Mouse (Mus musculus) heart, postnatal 0 days (tissue): ENCODE data around the gene Calml3. TPM values are rescaled to one million over a fixed set of nuclear protein-coding genes. Genes with fewer than 3 reads are reported as not detected.

Source experiments
- ATAC-seq: fragments of 200-750 bp; cut with Nextera tagmentation; 2 replicates; pipeline ENCODE4 v1.8.0; 2017; ENCODE audit warnings: low read depth, moderate number of reproducible peaks, moderate library complexity; ENCODE audit not compliant: insufficient read depth
- DNase-seq: peaks from one replicate; pipeline ENCODE4 v3.0.0-alpha.2; 2016; ENCODE audit warnings: low spot score
- H3K27ac ChIP-seq: fragments of 300-500 bp; sonication (generic); 2 replicates; pipeline ENCODE4 v1.5.1; 2014; ENCODE audit warnings: low read depth, mild to moderate bottlenecking
- H3K27me3 ChIP-seq: fragments of 300-500 bp; sonication (generic); 2 replicates; pipeline ENCODE4 v1.6.1; 2014; ENCODE audit warnings: low read length, mixed read lengths; ENCODE audit not compliant: control insufficient read depth, insufficient read depth
- H3K36me3 ChIP-seq: fragments of 300-500 bp; sonication (generic); replicated peaks from 2 replicates; pipeline ENCODE4 v1.6.1; 2014; ENCODE audit warnings: low read length, mixed read lengths; ENCODE audit not compliant: control insufficient read depth, insufficient read depth
- H3K4me1 ChIP-seq: fragments of 300-500 bp; sonication (generic); 2 replicates; pipeline ENCODE4 v1.6.1; 2014; ENCODE audit warnings: antibody characterized with exemption; ENCODE audit not compliant: control insufficient read depth, insufficient read depth
- H3K4me2 ChIP-seq: fragments of 300-500 bp; sonication (generic); 2 replicates; pipeline ENCODE4 v1.6.1; 2014; ENCODE audit warnings: low read depth, mild to moderate bottlenecking, low read length, moderate library complexity
- H3K4me3 ChIP-seq: fragments of 300-500 bp; sonication (generic); 2 replicates; pipeline ENCODE4 v1.5.1; 2014; ENCODE audit warnings: low read depth, low read length
- H3K9ac ChIP-seq: fragments of 300-500 bp; sonication (generic); replicated peaks from 2 replicates; pipeline ENCODE4 v1.6.1; 2014; ENCODE audit warnings: low read depth, low read length, mixed read lengths
- H3K9me3 ChIP-seq: fragments of 300-500 bp; sonication (generic); replicated peaks from 2 replicates; pipeline ENCODE4 v1.6.1; 2016; ENCODE audit warnings: low read length; ENCODE audit not compliant: control insufficient read depth
- CTCF ChIP-seq: IDR thresholded peaks from 2 replicates; pipeline ENCODE4 v1.5.1; 2016; ENCODE audit warnings: antibody characterized with exemption, control low read depth, low read depth
- EP300 ChIP-seq: IDR thresholded peaks from 2 replicates; pipeline ENCODE4 v1.6.1; 2016; ENCODE audit warnings: antibody characterized with exemption, low read depth
- WGBS: fragments of 180-500 bp; shearing (Covaris S2); extraction: QIAGEN DNeasy Blood & Tissue Kit; methylation state at CpG from one replicate; pipeline ENCODE4 v1.1.7; 2014; 5-methylcytosine and 5-hydroxymethylcytosine counted together
- polyA plus RNA-seq: library from polyadenylated mRNA; unstranded; fragments of >200 nt; fragmentation: Nextera tagmentation; extraction: Ambion mirVana; gene quantifications from 2 replicates; pipeline ENCODE4 v1.2.1, GENCODE M21; 2015
- total RNA-seq: library from RNA; depleted of rRNA; stranded (reverse); fragments of >200 nt; gene quantifications from 2 replicates; pipeline ENCODE4 v1.2.3, GENCODE M21; 2014; ENCODE audit warnings: low replicate concordance; rRNA removed

Calml3 gene
- total and polyA plus RNA-seq, 2 experiments from 2014 or later = not detected

DNA sequence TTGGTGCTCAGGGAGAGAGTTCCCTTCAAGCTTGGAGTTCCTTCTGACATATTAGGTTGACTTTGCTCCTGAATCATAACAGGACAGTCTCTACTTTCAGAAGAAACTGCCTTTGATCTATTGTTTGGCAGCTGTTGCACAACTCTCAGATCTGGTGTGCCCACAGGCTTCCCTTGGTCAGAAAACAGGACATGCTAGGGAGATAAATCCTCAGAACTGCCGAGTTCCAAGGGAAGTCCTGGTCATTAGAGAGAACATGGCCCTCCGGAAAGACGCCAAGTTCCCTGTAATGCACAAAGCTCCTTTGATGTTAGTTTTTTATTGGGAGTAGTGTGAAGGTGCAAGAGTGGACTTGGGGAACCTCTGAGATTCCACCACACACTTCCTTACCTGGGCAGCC is 35.5 kb downstream of the Calml3 start:
- TF ChIP-seq EP300 = no peak
- TF ChIP-seq CTCF = no peak
- Histone ChIP-seq H3K27ac (no peak overlapping the region), H3K4me1 (no peaks in the 10 kb centered on the region), H3K4me2 (no peak overlapping the region), H3K9me3 (no peaks in the 10 kb centered on the region), H3K36me3 (no peaks in the 10 kb centered on the region), H3K27me3 (no peaks in the 10 kb centered on the region), H3K4me3 (no peak overlapping the region), H3K9ac (no peak overlapping the region)
- ATAC-seq (no peak), DNase-seq (no peak)
- 52% methylated on average over 3 of the region's 3 CpGs for WGBS

DNA sequence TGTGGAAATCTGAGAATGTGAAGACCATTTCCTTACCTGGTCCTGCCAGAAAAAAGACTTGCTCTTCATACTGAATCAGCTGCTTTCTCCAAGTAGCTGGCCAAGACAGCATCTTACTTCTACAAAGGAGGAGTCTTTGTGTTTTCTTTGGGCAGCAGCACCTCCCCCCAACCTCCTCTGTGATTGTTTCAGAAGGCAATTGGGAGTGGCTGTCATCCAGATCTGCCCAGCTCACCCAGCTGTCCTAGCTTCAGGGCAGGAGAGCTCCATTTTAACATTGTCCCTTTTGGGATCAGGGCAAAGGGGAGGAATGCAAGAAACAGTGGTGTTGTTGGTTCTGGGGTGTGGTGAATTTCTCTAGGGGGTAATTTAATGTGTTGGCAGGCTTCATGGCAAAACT is 37.0 kb downstream of the Calml3 start:
- no peak for TF ChIP-seq EP300
- no peak for TF ChIP-seq CTCF
- no peak for DNase-seq
- H3K27me3 ChIP-seq = no peaks in the 10 kb centered on the region
- H3K9ac ChIP-seq = no peak overlapping the region
- no peak overlapping the region for H3K4me2 ChIP-seq
- H3K9me3 ChIP-seq = no peaks in the 10 kb centered on the region
- H3K27ac ChIP-seq = no peak overlapping the region
- no peaks in the 10 kb centered on the region for H3K36me3 ChIP-seq
- no peaks in the 10 kb centered on the region for H3K4me1 ChIP-seq
- H3K4me3 ChIP-seq = no peak overlapping the region
- ATAC-seq = no peak

DNA sequence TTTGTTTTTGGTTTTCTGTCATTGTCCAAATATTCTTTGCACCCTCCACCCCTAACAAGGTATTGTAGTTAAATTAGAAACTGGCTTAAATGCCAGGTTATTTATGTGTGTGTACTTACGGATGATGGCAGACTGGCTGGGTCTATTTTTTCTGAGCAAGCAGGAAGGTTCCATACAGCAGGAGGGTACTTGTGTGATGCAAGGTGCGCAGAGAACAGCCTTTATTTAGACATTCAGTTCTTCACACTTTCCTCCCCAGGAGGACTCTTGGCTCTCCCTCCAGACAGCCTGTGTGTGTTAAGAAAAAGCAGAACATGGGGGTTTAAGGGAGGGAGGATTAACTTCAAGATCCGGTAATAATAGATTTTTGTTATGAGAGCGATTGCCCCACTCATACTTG is 38.3 kb downstream of the Calml3 start:
- TF ChIP-seq CTCF (no peak), EP300 (no peak)
- Histone ChIP-seq H3K4me1 (no peaks in the 10 kb centered on the region), H3K9ac (no peak overlapping the region), H3K27me3 (no peaks in the 10 kb centered on the region), H3K9me3 (no peaks in the 10 kb centered on the region), H3K27ac (no peak overlapping the region), H3K36me3 (no peaks in the 10 kb centered on the region), H3K4me3 (no peak overlapping the region), H3K4me2 (no peak overlapping the region)
- ATAC-seq (no peak), DNase-seq (no peak)
- WGBS = 84% methylated on average over 4 of the region's 4 CpGs

DNA sequence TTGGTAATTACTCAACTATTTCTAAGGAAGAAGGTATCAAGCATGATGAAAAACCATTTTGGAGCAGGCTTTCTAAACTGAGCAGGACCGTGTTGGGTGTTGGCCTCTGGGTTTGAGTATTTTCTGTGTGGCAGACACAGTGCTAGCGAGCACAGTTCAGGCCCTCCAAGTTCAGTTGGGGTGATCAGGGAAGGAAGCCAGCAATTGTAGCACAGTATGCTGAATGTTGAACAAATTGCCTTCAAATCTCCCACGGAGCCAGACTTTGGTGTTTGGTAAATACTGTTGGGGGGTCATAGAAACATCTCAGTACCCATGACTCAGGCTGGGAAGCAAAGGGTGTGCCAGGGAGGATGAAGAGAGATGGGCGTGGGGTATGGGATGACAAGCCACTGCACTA is 43.0 kb downstream of the Calml3 start:
- H3K9ac ChIP-seq = no peak overlapping the region
- TF ChIP-seq EP300 = no peak
- no peak for TF ChIP-seq CTCF
- 71% methylated on average over 4 of the region's 4 CpGs for WGBS
- DNase-seq = no peak
- ATAC-seq = no peak
- no peaks in the 10 kb centered on the region for H3K27me3 ChIP-seq
- no peaks in the 10 kb centered on the region for H3K4me1 ChIP-seq
- H3K36me3 ChIP-seq = no peaks in the 10 kb centered on the region
- no peaks in the 10 kb centered on the region for H3K9me3 ChIP-seq
- no peak overlapping the region for H3K4me2 ChIP-seq
- H3K27ac ChIP-seq = no peak overlapping the region
- H3K4me3 ChIP-seq = no peak overlapping the region

DNA sequence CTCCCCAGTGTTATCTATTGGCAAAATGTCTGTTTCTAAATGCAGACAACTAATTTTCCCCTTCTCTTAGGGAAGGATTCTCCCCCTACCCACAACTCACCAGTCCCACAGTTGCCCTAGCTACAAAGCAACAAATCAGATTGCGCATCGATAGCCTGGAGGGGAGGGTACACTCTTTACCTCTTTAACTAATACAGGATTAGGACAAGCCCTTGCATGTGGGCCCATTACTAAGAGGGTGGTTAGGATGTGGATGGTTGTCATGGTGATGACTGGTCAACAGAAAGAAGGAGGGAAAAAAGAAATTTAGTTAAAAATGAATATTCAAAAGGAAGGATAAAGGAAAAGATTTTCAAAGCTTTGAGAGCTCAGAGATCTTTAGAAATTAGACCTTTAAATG is 45.8 kb downstream of the Calml3 start:
- ATAC-seq = no peak

DNA sequence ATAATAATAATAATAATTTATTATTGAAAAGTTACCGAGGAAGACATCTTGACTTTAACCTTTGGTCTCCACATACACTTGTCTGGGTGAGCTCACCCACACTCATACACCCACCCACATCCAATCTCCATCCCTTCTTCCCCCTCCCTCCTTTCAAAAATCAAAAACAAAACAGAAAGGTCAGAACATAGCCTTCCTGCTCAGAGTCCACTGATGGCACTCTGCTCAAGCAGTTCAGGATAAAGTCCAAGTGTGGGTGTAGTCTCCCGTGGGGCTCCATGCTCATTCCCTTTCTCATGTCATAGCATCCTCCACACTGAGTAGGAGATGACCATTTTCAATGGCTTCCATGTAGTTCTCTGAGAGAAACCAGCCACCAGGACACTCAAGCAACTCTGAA is 50.8 kb downstream of the Calml3 start:
- 83% methylated on average over 2 of the region's 2 CpGs for WGBS
- H3K9me3 ChIP-seq = no peaks in the 10 kb centered on the region
- H3K9ac ChIP-seq = no peak overlapping the region
- no peak for TF ChIP-seq EP300
- no peak for TF ChIP-seq CTCF
- H3K27ac ChIP-seq = no peak overlapping the region
- no peak overlapping the region for H3K4me2 ChIP-seq
- H3K27me3 ChIP-seq = no peaks in the 10 kb centered on the region
- no peak for ATAC-seq
- H3K4me1 ChIP-seq = peaks cover 8% of the 10 kb centered on the region; the same call in 1 of the 2 replicates
- no peaks in the 10 kb centered on the region for H3K36me3 ChIP-seq
- no peak overlapping the region for H3K4me3 ChIP-seq
- no peak for DNase-seq

More for the DNA sequence above, 45.8 kb downstream of the Calml3 start:
- no peak for DNase-seq
- no peak overlapping the region for H3K9ac ChIP-seq
- no peaks in the 10 kb centered on the region for H3K9me3 ChIP-seq
- H3K4me3 ChIP-seq = no peak overlapping the region
- no peaks in the 10 kb centered on the region for H3K36me3 ChIP-seq
- no peak overlapping the region for H3K27ac ChIP-seq
- no peaks in the 10 kb centered on the region for H3K27me3 ChIP-seq
- no peak overlapping the region for H3K4me2 ChIP-seq
- TF ChIP-seq CTCF (no peak), EP300 (no peak)
- 85% methylated on average over 2 of the region's 2 CpGs for WGBS
- H3K4me1 ChIP-seq = no peaks in the 10 kb centered on the region

Other genes with a start within 250 kb of the Calml3 start
- 9.8 and 11.2 TPM in 2 replicates for gene Fam208b, start 193.2 kb downstream of the Calml3 start, total RNA-seq
- gene Fam208b, start 193.2 kb downstream of the Calml3 start, polyA plus RNA-seq = 4.4 and 5.0 TPM in 2 replicates
- gene Asb13, start 170.3 kb downstream of the Calml3 start, total RNA-seq = 2.2 and 3.2 TPM in 2 replicates
- gene Asb13, start 170.3 kb downstream of the Calml3 start, polyA plus RNA-seq = 4.3 TPM in 2 replicates
- not detected in 2 replicates for gene Calm4, start 33.4 kb upstream of the Calml3 start, total RNA-seq
- gene Calm4, start 33.4 kb upstream of the Calml3 start, polyA plus RNA-seq = not detected in 2 replicates
- not detected in 2 replicates for gene Calm5, start 49.9 kb upstream of the Calml3 start, total RNA-seq
- gene Calm5, start 49.9 kb upstream of the Calml3 start, polyA plus RNA-seq = not detected in 2 replicates
- 27.7 and 38.7 TPM in 2 replicates for gene Net1, start 113.9 kb upstream of the Calml3 start, total RNA-seq
- 17.2 and 22.3 TPM in 2 replicates for gene Net1, start 113.9 kb upstream of the Calml3 start, polyA plus RNA-seq
- gene Tubal3, start 114.0 kb upstream of the Calml3 start, total RNA-seq = not detected in 2 replicates
- gene Tubal3, start 114.0 kb upstream of the Calml3 start, polyA plus RNA-seq = not detected in 2 replicates
- gene Ucn3, start 141.0 kb upstream of the Calml3 start, total RNA-seq = not detected in 2 replicates
- gene Ucn3, start 141.0 kb upstream of the Calml3 start, polyA plus RNA-seq = not detected in 2 replicates
- gene Akr1c14, start 244.7 kb upstream of the Calml3 start, total RNA-seq = 5.2 and 6.3 TPM in 2 replicates
- gene Akr1c14, start 244.7 kb upstream of the Calml3 start, polyA plus RNA-seq = 2.7 and 3.0 TPM in 2 replicates